Mouse (Mus musculus): ENCODE measurements around the gene 1300017J02Rik.

The 1300017J02Rik gene

GRCm38 (mm10) chr9:103271104-103271503 lies 33.8 kb downstream of the 1300017J02Rik start:
- DNase-seq (ENCODE audit: low spot score), result no peak

GRCm38 (mm10) chr9:103265778-103266177 lies 39.1 kb downstream of the 1300017J02Rik start:
- no peak for DNase-seq (ENCODE audit: low spot score)

GRCm38 (mm10) chr9:103252906-103253305 lies 52.0 kb downstream of the 1300017J02Rik start:
- DNase-seq (ENCODE audit: low spot score), result no peak

GRCm38 (mm10) chr9:103248618-103249017 lies 56.3 kb downstream of the 1300017J02Rik start:
- DNase-seq (ENCODE audit: low spot score), result no peak

GRCm38 (mm10) chr9:103246526-103247168 lies 58.2 kb downstream of the 1300017J02Rik start:
- no peak for DNase-seq (ENCODE audit: low spot score)

GRCm38 (mm10) chr9:103243640-103244039 lies 61.2 kb downstream of the 1300017J02Rik start:
- no peak for DNase-seq (ENCODE audit: low spot score)

- no peak for DNase-seq (ENCODE audit: low spot score)
Observed at GRCm38 (mm10) chr9:103241206-103241605, 63.7 kb downstream of the 1300017J02Rik start.

- no peak for DNase-seq (ENCODE audit: low spot score)
Observed at GRCm38 (mm10) chr9:103239471-103239870, 65.4 kb downstream of the 1300017J02Rik start.

GRCm38 (mm10) chr9:103234565-103235165 lies 70.2 kb downstream of the 1300017J02Rik start:
- DNase-seq (ENCODE audit: low spot score), result no peak

GRCm38 (mm10) chr9:103234059-103234458 lies 70.8 kb downstream of the 1300017J02Rik start:
- no peak for DNase-seq (ENCODE audit: low spot score)

GRCm38 (mm10) chr9:103233006-103233395 lies 71.9 kb downstream of the 1300017J02Rik start:
- DNase-seq (ENCODE audit: low spot score), result no peak

- DNase-seq (ENCODE audit: low spot score), result no peak
Observed at GRCm38 (mm10) chr9:103232232-103233005, 72.5 kb downstream of the 1300017J02Rik start.

- DNase-seq (ENCODE audit: low spot score), result no peak
Observed at GRCm38 (mm10) chr9:103230151-103230951, 74.5 kb downstream of the 1300017J02Rik start, which contains the start of the genes Gm20425 and Trf. TSS of gene Gm20425 (minus strand) at chr9:103230307. TSS of gene Trf (minus strand) at chr9:103230444.

- DNase-seq (ENCODE audit: low spot score), result no peak
Observed at GRCm38 (mm10) chr9:103229037-103229867, 75.6 kb downstream of the 1300017J02Rik start.

- no peak for DNase-seq (ENCODE audit: low spot score)
Observed at GRCm38 (mm10) chr9:103228370-103229003, 76.4 kb downstream of the 1300017J02Rik start.

- DNase-seq (ENCODE audit: low spot score), result no peak
Observed at GRCm38 (mm10) chr9:103227760-103228159, 77.1 kb downstream of the 1300017J02Rik start.

GRCm38 (mm10) chr9:103226806-103227205 lies 78.1 kb downstream of the 1300017J02Rik start:
- DNase-seq (ENCODE audit: low spot score), result no peak

GRCm38 (mm10) chr9:103225464-103225863 lies 79.4 kb downstream of the 1300017J02Rik start:
- no peak for DNase-seq (ENCODE audit: low spot score)

GRCm38 (mm10) chr9:103224721-103225120 lies 80.2 kb downstream of the 1300017J02Rik start:
- DNase-seq (ENCODE audit: low spot score), result no peak

GRCm38 (mm10) chr9:103214281-103214680 lies 90.6 kb downstream of the 1300017J02Rik start:
- DNase-seq (ENCODE audit: low spot score), result no peak

- no peak for DNase-seq (ENCODE audit: low spot score)
Observed at GRCm38 (mm10) chr9:103213631-103214030, 91.3 kb downstream of the 1300017J02Rik start.
